Mouse (Mus musculus): ENCODE results near the gene Dpp6.

Gene Dpp6

DNA sequence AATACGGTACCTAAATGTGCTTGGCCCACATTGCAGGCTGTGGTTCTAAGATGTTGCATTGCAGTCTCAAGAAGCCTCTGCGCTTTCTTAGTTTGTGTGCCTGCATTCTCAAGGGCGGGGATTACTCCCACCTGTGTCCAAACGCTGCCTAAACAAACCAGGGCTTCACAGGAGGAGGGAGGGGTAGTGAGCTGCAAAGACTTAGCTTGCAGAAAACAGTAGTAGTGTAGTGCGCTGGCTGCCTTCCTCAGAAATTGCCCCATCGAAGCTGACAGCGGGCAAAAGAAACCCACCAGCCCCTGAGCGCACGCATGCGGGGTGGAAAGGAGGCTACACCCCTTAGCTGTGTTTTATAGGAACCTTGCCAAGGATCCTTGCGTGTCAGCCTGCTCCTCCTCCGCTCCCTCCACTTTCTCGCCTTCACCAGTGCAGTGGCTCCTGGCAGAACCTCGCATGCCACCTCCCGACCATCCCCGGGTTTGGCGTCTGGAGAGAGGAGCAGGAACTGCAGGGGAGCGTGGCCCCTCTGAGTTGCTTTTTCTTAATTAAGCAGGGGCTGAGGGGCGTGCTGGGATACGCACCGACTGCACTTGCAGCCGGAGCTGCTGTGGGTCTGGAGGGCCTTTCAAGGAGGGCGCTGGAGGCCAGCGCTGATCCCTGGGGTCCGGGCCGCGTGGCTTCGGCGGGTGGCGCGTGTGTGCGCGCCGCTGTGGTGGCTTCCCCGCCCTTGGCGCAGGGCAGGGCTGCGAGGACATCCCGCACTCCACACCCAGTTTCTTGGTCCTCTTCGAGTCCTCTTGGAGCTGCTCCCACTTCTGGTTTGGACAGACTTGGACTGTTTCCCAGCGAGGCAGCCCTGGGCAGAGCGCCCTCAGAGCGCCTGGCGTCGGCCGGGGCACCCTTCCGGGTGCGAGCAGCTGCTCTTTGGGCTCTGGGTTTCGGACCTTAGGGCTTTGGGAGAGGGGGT, at the start of gene Dpp6:
Gene Dpp6, plus strand, starts transcription at position 229 of the 967 bp plus-strand sequence.
- DNase-seq (ENCODE audit: extremely low read depth, insufficient read length, low spot score), result peak; percentile 7

GRCm38 (mm10) chr5:26783955-26784354, 33.0 kb upstream of the Dpp6 start:
- no peak for DNase-seq (ENCODE audit: extremely low read depth, insufficient read length, low spot score)

DNA sequence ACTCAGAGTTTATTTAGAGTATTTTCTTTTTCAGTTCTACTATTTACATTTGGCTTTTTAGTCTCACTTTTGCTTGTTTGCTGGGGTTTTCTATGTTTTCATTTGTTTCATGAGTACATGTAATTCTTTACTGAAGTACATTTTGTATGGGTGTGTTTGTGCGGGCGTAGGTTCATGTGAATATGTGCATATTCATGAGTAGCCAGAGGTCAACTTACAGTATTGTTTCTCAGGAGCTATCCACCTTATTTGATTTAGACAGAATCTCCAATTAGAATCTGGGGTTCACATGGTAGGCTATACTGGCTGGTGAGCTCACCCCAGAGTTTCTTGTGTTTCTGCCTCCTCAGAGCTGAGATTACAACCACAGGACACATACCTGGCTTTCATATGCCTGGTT, 21.5 kb upstream of the Dpp6 start:
- no peak for DNase-seq (ENCODE audit: extremely low read depth, insufficient read length, low spot score)

DNA sequence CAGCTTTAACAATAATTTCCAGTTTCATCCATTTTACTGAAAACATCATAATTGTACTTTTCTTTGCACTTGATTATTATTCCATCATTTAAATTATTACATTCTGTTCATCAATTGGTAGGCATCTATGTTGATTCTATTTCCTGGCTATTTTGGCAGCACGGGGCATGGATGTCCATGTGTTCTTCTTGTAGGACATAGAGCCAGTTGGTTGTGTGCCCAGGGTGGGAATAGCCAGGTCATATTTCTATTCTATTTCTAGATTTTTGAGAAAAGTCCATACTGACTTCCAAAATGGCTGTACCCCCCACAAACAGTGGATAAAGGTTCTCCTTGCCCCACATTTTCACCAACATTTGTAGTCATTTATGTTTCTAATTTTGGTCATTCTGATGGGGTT, 19.0 kb downstream of the Dpp6 start:
- DNase-seq (ENCODE audit: extremely low read depth, insufficient read length, low spot score), result no peak

DNA sequence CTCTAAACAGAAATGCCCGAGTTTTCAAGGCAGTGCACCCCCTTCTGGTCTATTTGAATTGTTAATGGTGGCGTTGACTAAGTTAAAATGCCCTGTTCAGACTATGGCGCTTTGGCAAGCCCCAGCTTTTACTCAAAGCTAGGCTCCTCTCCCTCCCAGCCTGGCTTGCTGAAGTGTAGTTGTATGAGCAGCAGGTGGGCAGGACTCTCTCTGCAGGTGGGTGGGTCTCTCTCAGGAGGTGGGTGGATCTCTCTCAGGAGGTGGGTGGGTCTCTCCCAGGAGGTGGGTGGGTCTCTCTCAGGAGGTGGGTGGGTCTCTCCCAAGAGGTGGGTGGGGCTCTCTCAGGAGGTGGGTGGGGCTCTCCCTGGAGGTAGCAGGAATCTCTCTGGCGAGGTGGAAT, 24.1 kb downstream of the Dpp6 start:
- no peak for DNase-seq (ENCODE audit: extremely low read depth, insufficient read length, low spot score)

- DNase-seq (ENCODE audit: extremely low read depth, insufficient read length, low spot score), result no peak
These were observed 37.7 kb downstream of the Dpp6 start for GRCm38 (mm10) chr5:26854746-26855145.

- DNase-seq (ENCODE audit: extremely low read depth, insufficient read length, low spot score), result no peak
These were observed 58.4 kb downstream of the Dpp6 start for GRCm38 (mm10) chr5:26875449-26875848.

DNA sequence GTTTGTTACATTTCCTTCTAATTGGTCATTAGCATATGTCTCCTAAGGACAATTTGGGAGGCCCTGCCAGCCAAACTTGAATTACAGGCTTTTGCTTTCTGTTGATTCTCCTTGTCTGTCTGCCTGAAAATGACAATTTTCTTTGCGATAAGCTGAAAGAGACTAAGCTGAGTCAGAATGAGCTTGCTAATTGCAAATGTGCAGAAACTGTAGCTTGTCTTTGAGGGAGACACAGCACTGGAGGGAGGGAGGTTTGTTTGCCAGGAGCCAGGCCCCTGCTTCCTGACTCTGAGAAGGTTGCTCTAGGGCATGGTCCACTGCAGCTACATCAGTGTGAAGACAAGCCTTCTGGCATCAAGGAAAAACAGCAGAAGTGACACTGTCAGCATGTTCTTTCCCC, 70.5 kb downstream of the Dpp6 start:
- no peak for DNase-seq (ENCODE audit: extremely low read depth, insufficient read length, low spot score)

GRCm38 (mm10) chr5:26888080-26888479, 71.1 kb downstream of the Dpp6 start:
- DNase-seq (ENCODE audit: extremely low read depth, insufficient read length, low spot score), result no peak

- no peak for DNase-seq (ENCODE audit: extremely low read depth, insufficient read length, low spot score)
These were observed 77.3 kb downstream of the Dpp6 start for GRCm38 (mm10) chr5:26894346-26894745.

DNA sequence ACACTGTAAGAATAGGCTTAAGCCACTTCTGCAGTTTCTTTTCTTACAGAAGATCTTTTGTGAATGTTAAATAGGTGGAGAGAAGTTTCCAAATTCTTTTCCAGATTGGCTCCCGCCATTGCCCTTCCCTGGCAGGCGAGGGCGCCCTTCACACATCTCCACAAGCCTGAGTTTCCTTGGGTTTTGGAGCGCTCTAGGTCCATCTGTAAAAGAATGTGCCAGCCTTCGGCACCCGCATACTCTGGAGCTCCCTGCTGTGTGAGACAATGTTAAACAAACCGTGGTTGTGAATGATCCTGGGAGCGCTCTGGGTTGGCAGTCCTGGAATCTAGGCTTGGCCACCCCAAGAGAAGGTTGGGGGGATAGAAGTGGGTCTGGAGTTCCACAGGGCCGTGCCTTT, 86.8 kb downstream of the Dpp6 start:
- DNase-seq (ENCODE audit: extremely low read depth, insufficient read length, low spot score), result no peak

DNA sequence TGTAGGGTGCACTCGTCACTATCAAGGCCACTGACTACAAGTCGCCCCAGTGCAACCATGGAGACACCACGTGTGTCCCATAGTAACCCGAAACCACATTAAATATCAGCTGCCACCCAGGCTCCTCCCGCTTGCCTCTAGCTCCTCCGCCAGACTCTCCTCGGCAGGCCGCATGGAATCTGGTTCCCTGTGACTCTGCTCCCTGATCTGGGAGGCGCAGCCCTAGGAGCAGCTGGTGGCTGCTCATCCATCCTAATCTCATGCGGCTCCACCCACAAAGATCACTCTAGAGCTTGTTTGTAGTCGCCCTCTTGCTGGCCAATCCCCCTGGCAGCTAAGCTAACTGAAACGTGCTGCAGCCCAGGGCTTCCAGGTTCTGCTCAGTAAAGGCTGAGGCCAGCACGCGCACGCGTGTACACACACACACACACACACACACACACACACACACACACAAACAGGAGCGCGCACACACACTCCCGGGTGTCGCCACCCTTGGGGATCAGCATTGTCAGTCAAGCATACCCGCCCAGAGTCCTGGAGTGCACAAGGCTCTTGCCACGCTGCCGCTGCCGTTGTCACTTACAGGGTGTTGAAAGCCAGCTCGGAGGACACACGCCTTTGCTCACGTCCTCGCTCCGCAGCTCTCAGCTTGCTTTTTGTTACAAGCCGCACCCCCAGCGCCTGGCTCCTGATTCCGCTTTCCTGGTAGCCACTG, 87.5 kb downstream of the Dpp6 start:
- no peak for DNase-seq (ENCODE audit: extremely low read depth, insufficient read length, low spot score)

DNA sequence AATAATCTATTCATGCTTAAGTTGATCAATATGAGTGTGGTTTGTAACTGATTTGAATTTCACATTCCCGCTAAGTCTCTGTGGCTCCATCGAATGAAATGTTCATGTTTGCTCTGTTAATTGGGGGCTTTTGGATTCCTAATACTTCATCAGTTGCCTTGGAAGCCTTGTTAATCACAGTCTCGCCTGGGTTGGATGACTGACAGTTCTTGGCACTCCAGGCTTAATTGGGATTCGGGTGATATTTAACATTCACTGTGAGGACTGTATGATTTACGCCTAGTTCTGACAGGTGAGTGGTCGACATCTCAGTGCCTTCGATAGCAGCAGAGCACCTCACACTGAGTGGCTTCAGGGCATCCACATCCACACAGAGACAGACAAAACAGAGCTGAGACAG, 90.1 kb downstream of the Dpp6 start:
- DNase-seq (ENCODE audit: extremely low read depth, insufficient read length, low spot score), result no peak

- DNase-seq (ENCODE audit: extremely low read depth, insufficient read length, low spot score), result no peak
These were observed 91.6 kb downstream of the Dpp6 start for GRCm38 (mm10) chr5:26908612-26909011.

GRCm38 (mm10) chr5:26910353-26910752, 93.3 kb downstream of the Dpp6 start:
- DNase-seq (ENCODE audit: extremely low read depth, insufficient read length, low spot score), result no peak

GRCm38 (mm10) chr5:26911965-26912364, 95.0 kb downstream of the Dpp6 start:
- no peak for DNase-seq (ENCODE audit: extremely low read depth, insufficient read length, low spot score)

DNA sequence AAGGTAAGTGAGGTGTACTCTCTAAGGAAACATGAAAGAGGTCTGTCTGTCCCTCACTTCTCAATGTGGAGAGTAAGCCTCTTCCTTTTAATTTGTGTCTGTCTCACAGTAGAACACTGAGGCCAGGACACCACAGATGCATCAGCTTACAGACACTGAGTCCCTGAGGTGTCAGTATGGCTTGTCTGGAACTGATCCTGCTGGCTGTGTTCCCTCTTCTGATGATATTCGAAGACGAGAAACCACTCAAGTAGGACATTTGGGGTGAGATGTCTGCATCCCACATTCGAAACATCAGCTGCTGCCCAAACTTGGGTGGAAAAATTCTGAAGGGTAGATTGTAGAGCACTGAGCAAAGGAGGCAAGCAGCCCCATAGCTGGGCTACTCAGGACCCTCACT, 101.8 kb downstream of the Dpp6 start:
- DNase-seq (ENCODE audit: extremely low read depth, insufficient read length, low spot score), result no peak

DNA sequence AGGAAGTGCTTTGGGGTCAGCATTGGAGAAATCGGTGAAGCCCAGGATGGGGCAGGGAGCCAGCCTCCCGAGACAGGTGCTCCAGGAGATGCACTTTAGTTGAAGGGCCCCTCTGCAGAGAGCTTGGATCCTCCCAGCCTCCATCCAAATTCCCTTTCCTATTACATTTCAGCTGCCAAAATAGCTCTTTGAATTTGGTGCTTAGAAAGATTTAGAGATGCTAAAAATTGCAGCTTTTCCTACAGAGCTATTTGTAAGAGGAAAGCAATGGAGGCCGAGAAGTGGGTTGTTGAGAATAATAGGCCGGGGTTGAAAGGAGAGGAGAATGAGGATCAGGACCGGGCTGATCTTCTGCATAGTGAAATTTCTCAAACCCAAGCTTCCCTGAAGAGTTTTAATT, 107.5 kb downstream of the Dpp6 start:
- DNase-seq (ENCODE audit: extremely low read depth, insufficient read length, low spot score), result no peak

- DNase-seq (ENCODE audit: extremely low read depth, insufficient read length, low spot score), result no peak
These were observed 115.6 kb downstream of the Dpp6 start for GRCm38 (mm10) chr5:26932413-26933122.

- no peak for DNase-seq (ENCODE audit: extremely low read depth, insufficient read length, low spot score)
These were observed 117.9 kb downstream of the Dpp6 start for GRCm38 (mm10) chr5:26934911-26935310.

- DNase-seq (ENCODE audit: extremely low read depth, insufficient read length, low spot score), result no peak
These were observed 124.5 kb downstream of the Dpp6 start for GRCm38 (mm10) chr5:26941471-26941870.

Measured in 3134 (cell line).